Mouse (Mus musculus): Measurements from ENCODE around the gene Aco1. TPM values are rescaled to one million over a fixed set of nuclear protein-coding genes. Genes with fewer than 3 reads are reported as not detected.

Aco1 gene
- polyA plus RNA-seq, 1 experiment from 2014 or later, result 45.3 TPM

DNA sequence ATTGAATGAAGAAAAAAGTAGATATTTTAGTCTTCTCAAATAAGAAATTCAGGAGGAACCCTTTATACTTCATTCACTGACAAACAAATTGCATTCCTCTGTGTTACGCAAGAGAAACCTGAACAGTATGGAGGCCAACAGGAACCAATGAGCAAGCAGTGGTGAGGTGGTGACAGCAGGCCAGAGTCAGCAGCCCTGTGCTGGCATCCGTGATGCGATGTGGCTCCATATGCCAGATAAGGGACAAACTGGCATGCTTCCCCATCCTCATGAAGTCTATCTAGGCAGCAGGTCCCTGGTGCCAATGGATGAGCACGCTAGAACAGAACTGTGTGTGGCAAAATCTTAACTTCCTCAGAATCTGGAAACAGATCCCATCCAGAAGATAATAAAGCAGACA, 6.4 kb upstream of the Aco1 start:
- Histone ChIP-seq H3K4me1 (ENCODE audit: control insufficient read depth, insufficient read depth, low read depth, low read length) (no peaks in the 10 kb centered on the region), H3K9me3 (ENCODE audit: control insufficient read depth, low read length) (no peaks in the 10 kb centered on the region), H3K4me3 (ENCODE audit: low read length) (no peak overlapping the region), H3K27ac (ENCODE audit: low read depth, low read length) (no peak overlapping the region), H3K9ac (ENCODE audit: low read depth, low read length) (no peak overlapping the region), H3K27me3 (replicated peaks; ENCODE audit: control insufficient read depth, insufficient read depth, low read length) (no peaks in the 10 kb centered on the region), H3K4me2 (ENCODE audit: low read length) (no peak overlapping the region), H3K36me3 (ENCODE audit: control insufficient read depth, insufficient read depth, low read length) (no peaks in the 10 kb centered on the region)
- WGBS, result 82% methylated on average over 4 of the region's 4 CpGs
- ATAC-seq, result no peak

DNA sequence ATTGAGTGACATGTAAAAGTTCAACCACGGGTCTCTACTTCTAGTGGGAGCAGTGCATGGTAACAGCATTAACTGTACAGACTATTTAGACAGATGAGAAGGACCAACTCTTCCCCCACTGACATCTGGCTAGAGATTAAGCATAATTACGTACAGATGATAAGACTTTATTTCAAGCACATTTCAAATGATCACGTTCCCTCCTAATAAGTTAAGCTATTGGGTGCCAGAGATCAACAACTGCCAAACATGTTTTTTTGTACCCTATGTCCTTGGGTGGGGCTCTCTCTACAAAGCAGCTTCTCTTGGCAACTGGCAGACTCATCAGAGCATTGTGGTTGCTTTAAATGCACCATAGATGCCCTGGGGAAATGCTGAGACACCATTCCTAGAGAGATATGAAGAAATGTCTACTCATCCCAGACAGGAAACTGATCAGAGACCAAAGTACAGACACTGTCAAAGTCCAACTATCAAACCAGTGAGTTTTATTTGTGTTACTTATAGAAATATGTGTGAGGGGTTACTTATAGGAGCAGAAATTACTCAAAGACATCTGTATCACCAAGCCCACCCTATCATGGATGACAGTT, 3.1 kb upstream of the Aco1 start:
- Histone ChIP-seq H3K9ac (ENCODE audit: low read depth, low read length) (no peak overlapping the region), H3K27ac (ENCODE audit: low read depth, low read length) (no peak overlapping the region), H3K4me3 (ENCODE audit: low read length) (no peak overlapping the region), H3K4me2 (ENCODE audit: low read length) (no peak overlapping the region), H3K36me3 (ENCODE audit: control insufficient read depth, insufficient read depth, low read length) (no peaks in the 10 kb centered on the region), H3K4me1 (ENCODE audit: control insufficient read depth, insufficient read depth, low read depth, low read length) (peaks cover 15% of the 10 kb centered on the region), H3K9me3 (ENCODE audit: control insufficient read depth, low read length) (no peaks in the 10 kb centered on the region), H3K27me3 (replicated peaks; ENCODE audit: control insufficient read depth, insufficient read depth, low read length) (no peaks in the 10 kb centered on the region)
- 82% methylated on average over 3 of the region's 3 CpGs for whole genome bisulfite sequencing
- ATAC-seq, result no peak

DNA sequence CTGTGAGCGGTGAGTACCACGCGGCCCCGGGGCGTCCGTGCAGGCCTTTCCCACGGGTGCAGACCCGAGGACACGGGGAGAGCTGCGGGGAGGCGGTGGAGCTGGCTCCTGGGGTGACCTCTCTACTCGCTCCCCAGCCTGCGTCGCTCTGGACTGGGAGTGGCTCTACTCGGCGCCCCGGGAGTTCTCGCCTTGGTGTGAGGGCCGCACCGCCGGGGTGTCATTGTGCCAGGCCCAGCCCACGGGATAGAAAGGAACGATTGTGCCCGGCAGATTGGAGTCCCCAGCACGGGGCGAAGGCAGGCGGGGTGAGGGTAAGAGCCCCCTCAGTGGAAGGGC, 621 bp downstream of the Aco1 start:
- peaks cover 18% of the 10 kb centered on the region for H3K4me1 ChIP-seq (ENCODE audit: control insufficient read depth, insufficient read depth, low read depth, low read length)
- WGBS, result 0% methylated on average over 22 of the region's 27 CpGs
- ATAC-seq, result no peak

DNA sequence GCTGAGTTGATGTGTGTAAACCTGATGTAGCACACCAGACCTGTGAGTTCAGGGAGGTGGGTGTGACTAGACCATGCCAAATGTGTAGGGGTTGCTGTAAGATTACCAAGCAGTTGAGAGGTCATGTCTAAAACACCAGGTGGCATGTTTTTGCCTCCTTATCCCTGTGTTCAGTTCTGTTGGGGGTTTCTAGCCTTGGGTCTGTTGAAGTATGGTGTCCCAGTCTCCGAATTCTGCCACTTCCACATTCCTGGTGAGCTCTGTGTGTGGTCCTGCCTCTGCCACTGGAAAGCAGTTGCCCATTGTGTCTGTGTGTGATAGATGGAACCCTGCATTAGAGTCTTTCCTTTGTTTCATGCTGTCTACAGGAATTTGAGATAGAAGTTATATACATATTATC, 1.7 kb downstream of the Aco1 start:
- Histone ChIP-seq H3K4me2 (ENCODE audit: low read length) (peak overlapping the region; percentile 58), H3K27ac (ENCODE audit: low read depth, low read length) (no peak overlapping the region), H3K9me3 (ENCODE audit: control insufficient read depth, low read length) (no peaks in the 10 kb centered on the region), H3K4me1 (ENCODE audit: control insufficient read depth, insufficient read depth, low read depth, low read length) (peaks cover 18% of the 10 kb centered on the region), H3K4me3 (ENCODE audit: low read length) (peak overlapping the region; percentile 70), H3K36me3 (ENCODE audit: control insufficient read depth, insufficient read depth, low read length) (no peaks in the 10 kb centered on the region), H3K9ac (ENCODE audit: low read depth, low read length) (0 out of 2 replicates have a peak overlapping the region, but pooled peaks have one; percentile 13), H3K27me3 (replicated peaks; ENCODE audit: control insufficient read depth, insufficient read depth, low read length) (no peaks in the 10 kb centered on the region)
- 18% methylated on average over 1 of the region's 1 CpGs for WGBS
- no peak for ATAC-seq

More for the DNA sequence above, 621 bp downstream of the Aco1 start:
- Histone ChIP-seq H3K36me3 (ENCODE audit: control insufficient read depth, insufficient read depth, low read length) (no peaks in the 10 kb centered on the region), H3K9ac (ENCODE audit: low read depth, low read length) (peak overlapping the region; percentile 81), H3K4me3 (ENCODE audit: low read length) (peak overlapping the region; percentile 70), H3K27me3 (replicated peaks; ENCODE audit: control insufficient read depth, insufficient read depth, low read length) (no peaks in the 10 kb centered on the region), H3K27ac (ENCODE audit: low read depth, low read length) (peak overlapping the region; percentile 89), H3K9me3 (ENCODE audit: control insufficient read depth, low read length) (no peaks in the 10 kb centered on the region), H3K4me2 (ENCODE audit: low read length) (peak overlapping the region; percentile 58)

DNA sequence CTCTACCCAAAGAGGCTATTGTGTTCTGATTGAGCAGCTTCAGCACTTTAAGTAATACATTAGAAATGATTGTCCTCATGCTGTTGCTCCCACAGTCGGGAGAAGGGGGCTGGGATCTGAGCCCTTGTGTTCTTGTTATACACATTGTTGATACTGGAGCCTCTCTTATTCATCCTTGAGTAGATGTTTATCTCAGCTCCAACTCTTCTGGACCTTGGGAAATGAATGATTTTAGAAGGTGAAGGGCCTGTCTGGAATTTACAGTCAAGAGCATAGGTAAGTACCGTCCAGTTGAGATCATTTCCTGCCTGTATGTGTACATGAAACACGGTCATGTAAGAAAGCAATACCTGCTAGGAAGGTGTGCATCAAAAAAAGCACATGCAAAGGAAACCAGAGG, 2.1 kb downstream of the Aco1 start:
- H3K27ac ChIP-seq (ENCODE audit: low read depth, low read length), result no peak overlapping the region
- H3K4me1 ChIP-seq (ENCODE audit: control insufficient read depth, insufficient read depth, low read depth, low read length), result peaks cover 18% of the 10 kb centered on the region
- no peak for ATAC-seq
- no peak overlapping the region for H3K4me3 ChIP-seq (ENCODE audit: low read length)
- H3K9ac ChIP-seq (ENCODE audit: low read depth, low read length), result no peak overlapping the region
- 61% methylated on average over 3 of the region's 3 CpGs for WGBS
- H3K27me3 ChIP-seq (replicated peaks; ENCODE audit: control insufficient read depth, insufficient read depth, low read length), result no peaks in the 10 kb centered on the region
- H3K36me3 ChIP-seq (ENCODE audit: control insufficient read depth, insufficient read depth, low read length), result no peaks in the 10 kb centered on the region
- H3K4me2 ChIP-seq (ENCODE audit: low read length), result peak overlapping the region; percentile 58
- no peaks in the 10 kb centered on the region for H3K9me3 ChIP-seq (ENCODE audit: control insufficient read depth, low read length)

DNA sequence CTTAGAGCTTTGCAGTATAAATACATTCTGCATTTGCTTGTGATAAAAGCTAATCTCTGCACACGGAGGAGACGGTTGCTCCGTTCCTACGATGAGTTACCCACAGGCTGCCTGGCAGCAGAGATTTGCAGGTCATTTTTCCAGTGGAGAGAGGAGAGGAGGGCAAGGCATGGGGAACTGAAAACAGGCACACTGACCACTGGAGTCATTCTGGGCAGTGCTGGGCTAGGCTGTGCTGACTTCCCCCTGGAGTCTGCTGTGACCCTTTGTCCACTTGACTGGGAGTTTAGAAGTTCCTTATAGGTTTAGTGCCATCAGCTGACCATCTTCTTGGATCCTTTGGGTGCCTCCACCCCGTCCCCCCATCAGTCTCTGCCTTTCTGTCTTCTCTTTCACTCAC, 5.4 kb downstream of the Aco1 start:
- Histone ChIP-seq H3K27ac (ENCODE audit: low read depth, low read length) (no peak overlapping the region), H3K4me2 (ENCODE audit: low read length) (no peak overlapping the region), H3K36me3 (ENCODE audit: control insufficient read depth, insufficient read depth, low read length) (no peaks in the 10 kb centered on the region), H3K4me1 (ENCODE audit: control insufficient read depth, insufficient read depth, low read depth, low read length) (peaks cover 11% of the 10 kb centered on the region), H3K9ac (ENCODE audit: low read depth, low read length) (no peak overlapping the region), H3K4me3 (ENCODE audit: low read length) (no peak overlapping the region), H3K27me3 (replicated peaks; ENCODE audit: control insufficient read depth, insufficient read depth, low read length) (no peaks in the 10 kb centered on the region), H3K9me3 (ENCODE audit: control insufficient read depth, low read length) (no peaks in the 10 kb centered on the region)
- no peak for ATAC-seq
- 90% methylated on average over 5 of the region's 5 CpGs for WGBS

DNA sequence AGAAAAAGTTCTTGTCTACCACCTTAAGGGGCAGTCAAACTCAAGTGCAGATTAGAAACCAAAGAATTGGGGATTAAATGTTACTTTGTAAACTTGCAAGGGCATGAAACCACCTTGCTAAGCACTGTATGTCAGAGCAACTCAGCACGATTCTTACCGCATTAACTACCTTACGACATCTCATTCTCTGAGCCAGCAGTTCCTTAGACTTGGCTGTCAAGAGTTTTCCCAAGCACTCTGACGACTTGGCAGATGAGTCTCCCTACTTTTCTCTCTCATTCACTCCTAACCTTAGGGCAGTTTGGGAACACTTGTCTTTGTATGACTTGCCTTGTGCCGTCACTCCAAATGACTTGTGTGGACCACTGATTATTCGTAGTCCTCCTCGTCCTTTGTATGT, 7.2 kb downstream of the Aco1 start:
- Histone ChIP-seq H3K9ac (ENCODE audit: low read depth, low read length) (no peak overlapping the region), H3K27ac (ENCODE audit: low read depth, low read length) (no peak overlapping the region), H3K4me2 (ENCODE audit: low read length) (no peak overlapping the region), H3K4me3 (ENCODE audit: low read length) (no peak overlapping the region), H3K4me1 (ENCODE audit: control insufficient read depth, insufficient read depth, low read depth, low read length) (peaks cover under 1% of the 10 kb centered on the region), H3K36me3 (ENCODE audit: control insufficient read depth, insufficient read depth, low read length) (no peaks in the 10 kb centered on the region; the same call in 1 of the 2 replicates), H3K27me3 (replicated peaks; ENCODE audit: control insufficient read depth, insufficient read depth, low read length) (no peaks in the 10 kb centered on the region), H3K9me3 (ENCODE audit: control insufficient read depth, low read length) (no peaks in the 10 kb centered on the region)
- 92% methylated on average over 7 of the region's 7 CpGs for WGBS
- ATAC-seq, result no peak

DNA sequence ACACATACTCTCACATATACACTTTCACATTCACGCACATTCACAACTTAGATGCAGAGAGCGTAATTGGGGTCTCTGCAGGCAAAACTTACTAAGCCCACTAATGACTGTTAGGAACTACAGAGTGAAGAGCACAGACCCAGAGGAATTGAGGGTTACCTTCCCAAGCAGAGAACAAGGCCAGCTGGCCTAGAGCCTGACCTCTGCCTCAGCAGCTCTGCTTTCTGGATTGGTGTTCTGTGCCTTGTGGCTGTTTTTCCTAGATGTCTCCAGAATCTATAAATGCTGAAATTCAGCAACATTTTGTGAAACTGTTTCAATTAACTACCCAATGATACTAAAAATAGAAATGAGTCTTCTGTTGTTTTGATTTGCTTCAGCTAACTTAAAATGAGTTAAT, 9.9 kb downstream of the Aco1 start:
- H3K9me3 ChIP-seq (ENCODE audit: control insufficient read depth, low read length), result no peaks in the 10 kb centered on the region

DNA sequence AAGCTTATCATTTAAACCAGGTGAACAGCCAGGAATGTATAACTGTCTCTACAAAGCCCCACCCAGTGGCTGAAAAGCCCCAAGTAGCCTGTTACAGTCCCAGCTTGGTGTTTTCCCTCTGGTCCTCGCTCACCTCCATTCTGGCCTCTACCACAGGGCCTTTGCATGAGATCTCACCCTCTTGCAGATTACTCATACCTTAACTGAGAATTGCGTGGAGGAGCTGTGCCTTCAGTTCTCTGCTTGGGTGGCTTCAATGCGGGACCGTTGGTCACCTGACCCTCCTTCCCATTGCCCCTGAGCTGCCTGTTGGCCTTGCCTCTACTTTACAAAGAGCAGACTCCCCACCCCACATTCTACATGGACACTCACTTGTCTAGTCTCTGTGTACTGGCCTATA, 10.6 kb downstream of the Aco1 start:
- no peak for ATAC-seq
- no peak overlapping the region for H3K9ac ChIP-seq (ENCODE audit: low read depth, low read length)
- WGBS, result 95% methylated on average over 4 of the region's 4 CpGs
- H3K27me3 ChIP-seq (replicated peaks; ENCODE audit: control insufficient read depth, insufficient read depth, low read length), result no peaks in the 10 kb centered on the region
- H3K27ac ChIP-seq (ENCODE audit: low read depth, low read length), result no peak overlapping the region
- H3K9me3 ChIP-seq (ENCODE audit: control insufficient read depth, low read length), result no peaks in the 10 kb centered on the region
- H3K4me2 ChIP-seq (ENCODE audit: low read length), result no peak overlapping the region
- no peak overlapping the region for H3K4me3 ChIP-seq (ENCODE audit: low read length)
- no peaks in the 10 kb centered on the region for H3K4me1 ChIP-seq (ENCODE audit: control insufficient read depth, insufficient read depth, low read depth, low read length)
- H3K36me3 ChIP-seq (ENCODE audit: control insufficient read depth, insufficient read depth, low read length), result no peaks in the 10 kb centered on the region; the same call in 1 of the 2 replicates

More for the DNA sequence above, 9.9 kb downstream of the Aco1 start:
- Histone ChIP-seq H3K4me3 (ENCODE audit: low read length) (no peak overlapping the region), H3K4me1 (ENCODE audit: control insufficient read depth, insufficient read depth, low read depth, low read length) (no peaks in the 10 kb centered on the region), H3K36me3 (ENCODE audit: control insufficient read depth, insufficient read depth, low read length) (no peaks in the 10 kb centered on the region; the same call in 1 of the 2 replicates), H3K9ac (ENCODE audit: low read depth, low read length) (no peak overlapping the region), H3K4me2 (ENCODE audit: low read length) (no peak overlapping the region), H3K27ac (ENCODE audit: low read depth, low read length) (no peak overlapping the region), H3K27me3 (replicated peaks; ENCODE audit: control insufficient read depth, insufficient read depth, low read length) (no peaks in the 10 kb centered on the region)
- no peak for ATAC-seq
- WGBS, result 97% methylated on average over 2 of the region's 2 CpGs

DNA sequence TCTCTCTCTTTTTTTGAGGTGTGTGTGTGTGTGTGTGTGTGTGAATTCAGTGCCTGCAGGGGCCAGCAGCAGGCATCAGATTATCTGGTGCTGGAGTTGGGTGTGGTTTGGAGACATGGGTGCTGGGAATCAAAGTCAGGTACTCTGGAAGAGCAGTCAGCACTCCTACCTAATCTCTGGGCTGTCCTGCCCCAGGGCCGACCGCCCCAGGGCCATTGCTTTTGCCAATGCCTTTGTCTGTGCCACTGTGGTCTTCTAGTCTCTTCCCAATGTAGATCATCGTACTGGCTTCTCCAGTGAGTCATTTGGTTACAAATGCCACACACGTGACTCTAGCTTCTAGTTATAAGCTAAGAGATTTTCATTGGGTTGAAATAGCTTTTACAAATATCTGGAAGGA, 11.9 kb downstream of the Aco1 start:
- Histone ChIP-seq H3K27me3 (replicated peaks; ENCODE audit: control insufficient read depth, insufficient read depth, low read length) (no peaks in the 10 kb centered on the region), H3K36me3 (ENCODE audit: control insufficient read depth, insufficient read depth, low read length) (no peaks in the 10 kb centered on the region; the same call in 1 of the 2 replicates), H3K9ac (ENCODE audit: low read depth, low read length) (no peak overlapping the region), H3K9me3 (ENCODE audit: control insufficient read depth, low read length) (no peaks in the 10 kb centered on the region), H3K4me2 (ENCODE audit: low read length) (no peak overlapping the region), H3K27ac (ENCODE audit: low read depth, low read length) (no peak overlapping the region), H3K4me1 (ENCODE audit: control insufficient read depth, insufficient read depth, low read depth, low read length) (no peaks in the 10 kb centered on the region), H3K4me3 (ENCODE audit: low read length) (no peak overlapping the region)
- 89% methylated on average over 4 of the region's 4 CpGs for WGBS
- ATAC-seq, result no peak
